Mouse (Mus musculus): ENCODE results near the gene BC005624.
"Not testable (repeated sequence)": the region's sequence is repeated elsewhere in the genome, so short reads cannot be mapped to it uniquely, and the experiment has no call there.

The BC005624 gene

DNA sequence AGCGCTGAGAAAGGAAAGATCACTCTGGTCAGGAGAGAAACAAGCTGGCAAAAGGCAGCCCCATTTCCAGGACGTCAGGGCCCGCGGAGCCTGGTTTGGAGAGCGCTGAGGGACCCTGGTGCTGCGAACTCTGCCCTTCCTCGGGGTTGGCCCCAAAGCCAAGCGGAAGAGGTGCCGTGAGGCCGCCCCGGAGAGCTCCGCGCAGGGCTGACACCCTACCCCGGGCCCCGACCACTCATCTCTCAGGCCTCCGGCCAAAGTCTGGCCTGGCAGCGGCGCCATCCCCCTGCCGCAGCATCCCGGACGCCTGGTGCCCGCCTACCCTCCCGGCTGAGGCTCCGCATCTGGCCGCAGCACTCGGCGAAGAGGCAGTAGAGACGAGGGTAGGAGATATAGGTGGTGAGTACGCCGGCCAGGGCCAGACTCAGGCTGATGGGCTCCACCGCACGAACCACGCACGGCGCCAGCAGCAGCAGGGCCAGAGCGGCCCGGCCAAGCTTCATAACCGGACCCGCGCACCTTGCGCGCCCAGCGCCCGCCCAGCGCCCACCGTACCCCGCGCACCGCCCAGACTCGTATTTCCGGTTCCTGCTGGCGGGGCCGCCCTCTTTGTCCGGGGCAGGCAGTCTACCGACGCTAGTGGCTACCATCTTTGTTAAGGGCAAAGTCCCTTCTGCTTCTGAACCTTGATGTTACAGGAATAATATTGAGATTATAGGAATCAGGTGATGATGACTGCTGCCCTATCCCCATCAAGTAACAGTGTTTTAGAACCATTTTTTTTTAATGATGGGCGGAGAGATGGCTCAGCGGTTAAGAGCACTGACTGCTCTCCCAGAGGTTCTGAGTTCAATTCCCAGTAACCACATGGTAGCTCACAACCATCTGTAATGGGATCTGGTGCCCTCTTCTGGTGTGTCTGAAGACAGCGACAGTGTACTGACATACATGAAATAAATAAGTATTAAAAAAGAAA, 14.4 kb downstream of the BC005624 start, which contains the start of gene Tor1a:
Tor1a (minus strand) TSS at position 582 of the 976 bp plus-strand sequence.
- DNase-seq (ENCODE audit: low spot score), result peak; percentile 96

DNA sequence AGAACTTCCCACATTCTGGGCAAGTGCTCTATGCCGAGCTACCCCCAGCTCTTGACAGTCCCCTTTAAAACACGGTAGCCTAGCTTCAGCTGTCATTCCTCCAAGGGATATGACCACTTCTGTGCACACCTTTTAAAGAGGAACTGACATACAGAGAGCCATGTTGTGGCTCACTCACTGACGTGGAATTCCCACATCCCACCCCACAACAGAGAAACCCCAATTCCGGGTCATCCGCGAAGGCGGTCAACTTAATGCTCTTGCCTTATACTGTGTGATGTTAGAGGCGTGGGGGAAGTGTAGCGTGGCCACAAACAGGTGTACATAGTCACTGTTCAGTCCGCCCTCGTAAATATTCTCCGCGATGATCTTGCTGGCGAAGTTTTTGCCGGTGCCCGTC, 15.2 kb downstream of the BC005624 start:
- no peak for DNase-seq (ENCODE audit: low spot score)

GRCm38 (mm10) chr2:30965627-30966026, 16.4 kb downstream of the BC005624 start:
- DNase-seq (ENCODE audit: low spot score), result no peak

- no peak for DNase-seq (ENCODE audit: low spot score)
Observed at GRCm38 (mm10) chr2:30962570-30963254, 19.3 kb downstream of the BC005624 start.

- no peak for DNase-seq (ENCODE audit: low spot score)
Observed at GRCm38 (mm10) chr2:30959856-30960255, 22.1 kb downstream of the BC005624 start.

GRCm38 (mm10) chr2:30958726-30959125, 23.3 kb downstream of the BC005624 start:
- DNase-seq (ENCODE audit: low spot score), result no peak

DNA sequence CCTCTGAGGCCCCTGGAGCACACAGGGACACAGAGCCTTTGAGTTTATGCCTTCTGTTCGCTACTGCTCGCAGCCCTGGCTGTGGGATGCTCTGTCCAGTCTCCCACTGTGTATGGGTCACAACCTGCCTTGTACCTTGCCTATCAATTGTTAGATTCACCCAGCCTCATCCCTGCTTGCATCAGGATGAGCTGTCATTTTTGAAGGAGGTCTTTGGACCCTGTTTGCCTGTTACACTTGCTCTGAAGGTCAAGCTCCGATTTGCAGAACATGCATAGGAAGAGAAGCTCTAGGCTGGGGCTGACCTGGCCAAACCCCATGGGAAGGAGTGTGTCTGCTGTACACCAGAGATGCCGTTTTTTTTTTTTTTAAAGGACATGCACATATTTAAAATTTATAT, 24.5 kb downstream of the BC005624 start:
- no peak for DNase-seq (ENCODE audit: low spot score)

GRCm38 (mm10) chr2:30954797-30955196, 27.2 kb downstream of the BC005624 start:
- no peak for DNase-seq (ENCODE audit: low spot score)

- DNase-seq (ENCODE audit: low spot score), result peak; percentile 96
Observed at GRCm38 (mm10) chr2:30952824-30953490, 29.0 kb downstream of the BC005624 start, which contains the start of gene Tor1b. Gene Tor1b, plus strand, starts transcription at chr2:30952959.

- DNase-seq (ENCODE audit: low spot score), result no peak
Observed at GRCm38 (mm10) chr2:30952457-30952823, 29.6 kb downstream of the BC005624 start.

GRCm38 (mm10) chr2:30942603-30943011, 39.4 kb downstream of the BC005624 start:
- peak; percentile 93 for DNase-seq (ENCODE audit: low spot score)

GRCm38 (mm10) chr2:30942116-30942515, 39.9 kb downstream of the BC005624 start:
- not testable (repeated sequence) for DNase-seq (ENCODE audit: low spot score)

DNA sequence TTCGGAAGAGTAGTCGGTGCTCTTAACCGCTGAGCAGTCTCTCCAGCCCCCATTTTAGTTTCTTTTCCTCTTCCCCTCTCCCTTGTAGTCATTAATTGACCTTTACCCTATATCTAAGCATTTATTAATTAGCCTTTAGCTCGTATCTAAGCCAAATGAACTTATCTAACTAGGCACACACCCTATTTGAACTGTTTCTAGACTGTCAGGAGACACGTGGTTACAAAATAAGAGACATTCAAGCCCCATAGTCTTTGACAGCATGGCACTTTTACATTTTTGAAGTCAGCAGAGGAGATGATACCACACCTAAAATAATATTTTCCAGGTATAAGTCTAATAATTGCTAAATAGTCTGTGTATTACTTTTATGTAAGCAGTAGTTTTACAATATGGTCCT, 40.4 kb downstream of the BC005624 start:
- DNase-seq (ENCODE audit: low spot score), result no peak

- no peak for DNase-seq (ENCODE audit: low spot score)
Observed at GRCm38 (mm10) chr2:30938574-30938991, 43.4 kb downstream of the BC005624 start.

GRCm38 (mm10) chr2:30937731-30938130, 44.3 kb downstream of the BC005624 start:
- DNase-seq (ENCODE audit: low spot score), result no peak

DNA sequence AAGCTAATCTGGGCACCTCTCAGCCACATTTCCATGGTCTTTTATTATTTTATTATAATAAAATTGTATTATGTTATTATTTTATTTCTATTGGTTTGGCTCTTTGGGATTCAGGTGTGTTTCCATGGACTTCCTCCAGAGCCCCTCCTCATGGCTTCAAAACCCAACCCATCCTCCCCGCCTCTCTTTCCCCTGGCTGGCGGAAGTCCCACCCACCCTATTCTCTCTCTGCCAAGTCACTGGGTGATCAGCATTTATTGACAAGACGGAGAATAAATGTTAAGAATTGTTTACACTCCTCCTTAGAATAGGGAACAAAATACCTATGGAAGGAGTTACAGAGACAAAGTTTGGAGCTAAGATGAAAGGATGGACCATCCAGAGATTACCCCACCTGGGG, 45.2 kb downstream of the BC005624 start:
- no peak for DNase-seq (ENCODE audit: low spot score)

GRCm38 (mm10) chr2:30933917-30934450, 48.0 kb downstream of the BC005624 start:
- DNase-seq (ENCODE audit: low spot score), result peak; percentile 90

GRCm38 (mm10) chr2:30933032-30933431, 49.0 kb downstream of the BC005624 start:
- DNase-seq (ENCODE audit: low spot score), result no peak

DNA sequence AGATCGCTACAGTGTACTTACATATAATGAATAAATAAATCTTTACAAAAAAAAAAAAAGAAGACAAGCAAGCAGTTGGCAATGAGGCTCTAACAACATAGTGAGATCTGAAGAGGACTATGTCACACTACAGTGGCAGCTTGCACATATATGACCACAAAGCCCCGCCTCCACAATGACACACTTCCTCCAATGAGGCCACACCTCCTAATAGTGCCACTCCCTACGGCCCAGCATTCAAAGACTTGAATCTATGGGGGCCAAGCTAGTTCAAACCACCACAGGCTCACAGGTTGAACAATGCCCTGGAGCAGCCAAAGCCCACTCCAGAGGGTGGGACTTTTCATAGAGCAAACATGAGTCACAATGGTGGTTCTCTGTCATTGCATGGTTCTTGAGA, 50.1 kb downstream of the BC005624 start:
- no peak for DNase-seq (ENCODE audit: low spot score)

GRCm38 (mm10) chr2:30930846-30931245, 51.2 kb downstream of the BC005624 start:
- not testable (repeated sequence) for DNase-seq (ENCODE audit: low spot score)

GRCm38 (mm10) chr2:30929483-30930045, 52.4 kb downstream of the BC005624 start, which contains the start of gene Ptges:
Gene Ptges, minus strand, starts transcription at chr2:30929863.
- DNase-seq (ENCODE audit: low spot score), result peak; percentile 66
